Mouse (Mus musculus) brain, embryonic 14.5 days (tissue): ENCODE results near the gene Sinhcaf.

Experiments
- CTCF ChIP-seq: fragments of 200-500 bp; IDR thresholded peaks from 2 replicates; pipeline ENCODE4 v1.5.1; 2012; ENCODE audit warnings: inconsistent platforms, mild to moderate bottlenecking, moderate library complexity, borderline replicate concordance; ENCODE audit not compliant: insufficient read depth, insufficient read length; ENCODE audit errors: extremely low read depth
- POLR2A ChIP-seq: fragments of 200-500 bp; IDR thresholded peaks from 2 replicates; pipeline ENCODE4 v1.6.1; 2012; ENCODE audit warnings: mild to moderate bottlenecking, inconsistent platforms, borderline replicate concordance; ENCODE audit not compliant: poor library complexity, insufficient read depth, insufficient read length, severe bottlenecking; ENCODE audit errors: extremely low read depth

DNA sequence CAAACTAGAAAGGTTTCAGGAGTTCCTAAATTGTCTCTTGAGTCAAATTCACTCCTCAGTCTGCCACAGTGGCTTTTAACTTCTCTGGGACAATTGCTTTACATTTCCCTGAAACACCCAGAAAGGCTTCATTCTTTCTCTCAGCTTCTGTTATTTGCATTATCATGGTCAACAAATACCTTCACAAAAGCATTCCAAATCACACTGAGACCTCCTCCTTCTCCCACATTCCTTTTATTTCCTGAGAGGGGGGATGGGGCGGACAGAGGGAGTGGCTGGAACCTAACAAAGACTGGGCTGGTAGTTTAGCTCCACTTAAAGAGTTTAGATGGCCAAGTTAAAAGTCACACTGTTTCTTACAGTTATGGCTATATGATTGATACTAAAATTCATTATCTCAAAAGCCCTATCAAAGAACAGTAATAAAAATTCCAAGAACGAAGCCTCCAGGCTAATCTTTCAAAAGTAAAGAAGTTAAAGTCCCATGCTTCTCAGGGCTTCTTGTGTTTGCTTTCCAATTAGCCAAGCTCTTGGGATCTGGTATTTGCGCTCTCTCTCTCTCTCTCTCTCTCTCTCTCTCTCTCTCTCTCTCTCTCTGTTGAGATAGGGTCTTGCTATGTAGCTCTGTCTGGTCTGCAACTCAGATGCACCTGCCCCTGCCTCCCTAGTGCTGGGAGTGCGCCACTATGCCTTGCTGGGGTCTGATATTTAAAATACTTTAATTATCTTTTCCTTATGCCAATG, 46.3 kb upstream of the Sinhcaf start:
- TF ChIP-seq POLR2A (no peak), CTCF (no peak)
